Comparison of ENCODE assay signal across 15 mouse cellular contexts in the genomic region with DNA sequence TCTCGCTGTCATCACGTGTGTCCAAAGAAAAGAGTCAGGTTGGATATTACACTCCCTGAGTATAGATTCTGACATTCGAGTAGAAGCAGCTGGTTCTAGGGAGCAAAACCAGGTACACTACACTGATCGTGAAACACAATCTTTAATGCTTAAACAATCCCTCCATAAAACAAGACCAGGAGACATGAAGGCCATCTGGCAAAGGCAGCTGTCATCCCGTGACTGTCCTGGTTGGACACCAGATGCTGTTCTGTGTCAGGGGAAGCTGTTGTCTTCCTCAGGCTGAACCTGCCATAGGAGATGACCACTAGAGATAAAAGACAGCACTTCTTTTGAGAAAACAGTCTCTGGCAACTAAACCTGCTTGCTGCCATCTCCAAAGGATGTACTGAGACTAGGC.
DNase-seq lines count a peak whose midpoint lies in the region; ATAC-seq and TF ChIP-seq lines count a peak whose summit lies in the region.
"Had no signal": no experiment of that assay in that cellular context is flagged by ENCODE, and none has a peak within 500 bp of the region (broad histone marks: within the 10 kb centered on the region; RNA-seq: fewer than 3 reads in every experiment).

No protein-coding gene starts in this region.

- H3K4me3 ChIP-seq in kidney, postnatal 0 days (replicated peaks; ENCODE audit: low read depth, low read length), result no peak overlapping the region
- H3K4me3 ChIP-seq: embryonic facial prominence, embryonic 12.5 days; heart, embryonic 10.5 days; midbrain, embryonic 12.5 days had no signal

- ATAC-seq in cerebellum, adult (ENCODE audit: insufficient number of reproducible peaks, low FRiP score, low TSS enrichment), result peak; percentile 66
- ATAC-seq in kidney, postnatal 0 days (replicated peaks; ENCODE audit: low FRiP score, low read depth), result no peak
- ATAC-seq: Patski had no signal

- H3K4me2 ChIP-seq in kidney, postnatal 0 days (ENCODE audit: low read length), result no peak overlapping the region
- H3K4me2 ChIP-seq: embryonic facial prominence, embryonic 12.5 days; midbrain, embryonic 12.5 days had no signal

- no peak overlapping the region for H3K9ac ChIP-seq in kidney, postnatal 0 days (ENCODE audit: low read depth, low read length)
- H3K9ac ChIP-seq: embryonic facial prominence, embryonic 12.5 days; midbrain, embryonic 12.5 days had no signal

- 34% methylated on average over 5 of the region's 5 CpGs for WGBS in kidney, postnatal 0 days

- no peaks in the 10 kb centered on the region for H3K27me3 ChIP-seq in kidney, postnatal 0 days (ENCODE audit: insufficient read depth, low read length)
- H3K27me3 ChIP-seq: embryonic facial prominence, embryonic 12.5 days; midbrain, embryonic 12.5 days had no signal

- TF ChIP-seq CTCF in kidney, postnatal 0 days (IDR thresholded peaks at IDR 0.05; ENCODE audit: low read depth), result no peak

- H3K27ac ChIP-seq in kidney, postnatal 0 days, result no peak overlapping the region
- H3K27ac ChIP-seq: embryonic facial prominence, embryonic 12.5 days; heart, embryonic 10.5 days; midbrain, embryonic 12.5 days; stomach, postnatal 0 days had no signal

- DNase-seq in cerebellum, adult 11 months, result no peak
- peak; percentile 60 for DNase-seq in kidney, postnatal 0 days (ENCODE audit: low spot score)
- DNase-seq in kidney, postnatal 10 days, result no peak
- peak; percentile 32 for DNase-seq in cerebellum, adult 9-10 months
- peak; percentile 11 for DNase-seq in retina, embryonic 14.5 days (ENCODE audit: low spot score)
- DNase-seq in T-cell, adult 2 months (ENCODE audit: low spot score), result no peak
- DNase-seq: kidney, postnatal 4 days; right cerebral cortex, postnatal 14 days; thymus, postnatal 36 days had no signal

- no peaks in the 10 kb centered on the region for H3K4me1 ChIP-seq in kidney, postnatal 0 days (replicated peaks; ENCODE audit: insufficient read depth, low read length)
- H3K4me1 ChIP-seq: embryonic facial prominence, embryonic 12.5 days; heart, embryonic 10.5 days; midbrain, embryonic 12.5 days had no signal

- H3K9me3 ChIP-seq in kidney, postnatal 0 days (replicated peaks; ENCODE audit: low read length), result no peaks in the 10 kb centered on the region
- H3K9me3 ChIP-seq: embryonic facial prominence, embryonic 12.5 days; heart, embryonic 10.5 days; midbrain, embryonic 12.5 days had no signal

- H3K36me3 ChIP-seq in kidney, postnatal 0 days (ENCODE audit: insufficient read depth, low read length), result no peaks in the 10 kb centered on the region
- H3K36me3 ChIP-seq: embryonic facial prominence, embryonic 12.5 days; heart, embryonic 10.5 days; midbrain, embryonic 12.5 days had no signal

Comparison
In these comparisons a context has a peak if more than half of its experiments do, and no peak if none do; other contexts are left out.
1. DNase-seq: peak in kidney, postnatal 0 days (single experiment), cerebellum, adult 9-10 months (single experiment) and retina, embryonic 14.5 days (single experiment); none in cerebellum, adult 11 months (single experiment), kidney, postnatal 10 days (single experiment) and T-cell, adult 2 months (single experiment).